Mouse (Mus musculus) effector memory CD4-positive, alpha-beta T cell, adult 7 months (primary cell): Measurements from ENCODE around the gene E2f4. TPM values are rescaled to one million over a fixed set of nuclear protein-coding genes. Genes with fewer than 3 reads are reported as not detected.

Experiments used
- polyA plus RNA-seq: library from polyadenylated mRNA; unstranded; fragments of 100-300 nt; shearing (Covaris generic); gene quantifications from one replicate; pipeline ENCODE4 v1.2.1, GENCODE M21; 2017

E2f4 gene
- 138 TPM for polyA plus RNA-seq

GRCm38 (mm10) chr8:105297511-105298192, at the start of gene E2f4:
TSS of gene E2f4 (plus strand) at chr8:105297663.

GRCm38 (mm10) chr8:105254966-105255350, 42.5 kb upstream of the E2f4 start, which contains the start of gene B3gnt9:
TSS of gene B3gnt9 (minus strand) at chr8:105255153.

GRCm38 (mm10) chr8:105264024-105264982, 33.2 kb upstream of the E2f4 start, which contains the start of the genes Tradd and Fbxl8:
TSS of gene Tradd (minus strand) at chr8:105264609.
TSS of gene Fbxl8 (plus strand) at chr8:105264648.

GRCm38 (mm10) chr8:105269461-105269947, 28.0 kb upstream of the E2f4 start, which contains the start of gene Hsf4:
TSS of gene Hsf4 (plus strand) at chr8:105269801.

GRCm38 (mm10) chr8:105275840-105276239, 21.6 kb upstream of the E2f4 start, which contains the start of gene Nol3:
TSS of gene Nol3 (plus strand) at chr8:105276140.

GRCm38 (mm10) chr8:105289805-105290460, 7.5 kb upstream of the E2f4 start, which contains the start of gene 4931428F04Rik:
TSS of gene 4931428F04Rik (minus strand) at chr8:105289864.

GRCm38 (mm10) chr8:105295895-105296573, 1.4 kb upstream of the E2f4 start, which contains the start of gene Exoc3l:
TSS of gene Exoc3l (minus strand) at chr8:105296101.

GRCm38 (mm10) chr8:105305211-105306145, 8.0 kb downstream of the E2f4 start, which contains the start of gene Elmo3:
TSS of gene Elmo3 (plus strand) at chr8:105305601.

GRCm38 (mm10) chr8:105326141-105326672, 28.7 kb downstream of the E2f4 start, which contains the start of the genes Lrrc29 and Tmem208:
TSS of gene Lrrc29 (minus strand) at chr8:105326278.
TSS of gene Tmem208 (plus strand) at chr8:105326354.

GRCm38 (mm10) chr8:105347428-105348221, 50.2 kb downstream of the E2f4 start, which contains the start of gene Fhod1:
TSS of gene Fhod1 (minus strand) at chr8:105347953.

GRCm38 (mm10) chr8:105348450-105349095, 51.1 kb downstream of the E2f4 start, which contains the start of gene Slc9a5:
TSS of gene Slc9a5 (plus strand) at chr8:105348843.

Other genes starting within 250 kb of the E2f4 start
- gene Ces3a, start 249.1 kb upstream of the E2f4 start, polyA plus RNA-seq, result not detected
- not detected for gene Ces3b, start 213.9 kb upstream of the E2f4 start, polyA plus RNA-seq
- gene Ces4a, start 165.9 kb upstream of the E2f4 start, polyA plus RNA-seq, result 0.30 TPM
- gene Cbfb, start 127.0 kb upstream of the E2f4 start, polyA plus RNA-seq, result 87.2 TPM
- gene D230025D16Rik, start 72.5 kb upstream of the E2f4 start, polyA plus RNA-seq, result 19.5 TPM
- 0.48 TPM for gene B3gnt9, start 42.5 kb upstream of the E2f4 start, polyA plus RNA-seq
- 41.6 TPM for gene Tradd, start 33.1 kb upstream of the E2f4 start, polyA plus RNA-seq
- 12.7 TPM for gene Fbxl8, start 33.0 kb upstream of the E2f4 start, polyA plus RNA-seq
- gene Hsf4, start 27.9 kb upstream of the E2f4 start, polyA plus RNA-seq, result 0.60 TPM
- gene Nol3, start 21.5 kb upstream of the E2f4 start, polyA plus RNA-seq, result not detected
- 2.6 TPM for gene 4931428F04Rik, start 7.8 kb upstream of the E2f4 start, polyA plus RNA-seq
- 3.5 TPM for gene Exoc3l, start 1.6 kb upstream of the E2f4 start, polyA plus RNA-seq
- 5.7 TPM for gene Elmo3, start 7.9 kb downstream of the E2f4 start, polyA plus RNA-seq
- gene Lrrc29, start 28.6 kb downstream of the E2f4 start, polyA plus RNA-seq, result 0.20 TPM
- 51.8 TPM for gene Tmem208, start 28.7 kb downstream of the E2f4 start, polyA plus RNA-seq
- 0.50 TPM for gene Fhod1, start 50.3 kb downstream of the E2f4 start, polyA plus RNA-seq
- gene Slc9a5, start 51.2 kb downstream of the E2f4 start, polyA plus RNA-seq, result 0.10 TPM
- 0.89 TPM for gene Plekhg4, start 75.6 kb downstream of the E2f4 start, polyA plus RNA-seq
- 0.29 TPM for gene Kctd19, start 115.8 kb downstream of the E2f4 start, polyA plus RNA-seq
- gene Lrrc36, start 115.9 kb downstream of the E2f4 start, polyA plus RNA-seq, result not detected
- gene Tppp3, start 173.9 kb downstream of the E2f4 start, polyA plus RNA-seq, result 0.99 TPM
- 5.9 TPM for gene Zdhhc1, start 199.2 kb downstream of the E2f4 start, polyA plus RNA-seq
- 0.96 TPM for gene Hsd11b2, start 221.1 kb downstream of the E2f4 start, polyA plus RNA-seq